Mouse (Mus musculus) 3134 (cell line): ENCODE results near the gene Spon2.

ENCODE experiments used
- DNase-seq: peaks from one replicate; pipeline ENCODE4 v3.0.0-alpha.2; 2011; ENCODE audit warnings: low spot score; ENCODE audit not compliant: insufficient read length; ENCODE audit errors: extremely low read depth

The Spon2 gene

GRCm38 (mm10) chr5:33218081-33218480 lies at the start of gene Spon2:
Gene Spon2 (minus strand): TSS chr5:33218455.
- no peak for DNase-seq

- DNase-seq: no peak
These were observed 36.2 kb upstream of the Spon2 start for GRCm38 (mm10) chr5:33254416-33254815.

- no peak for DNase-seq
These were observed 29.9 kb upstream of the Spon2 start for GRCm38 (mm10) chr5:33248186-33248585.

- DNase-seq: no peak
These were observed 29.1 kb upstream of the Spon2 start for GRCm38 (mm10) chr5:33247387-33247786.

- DNase-seq: no peak
These were observed 27.4 kb upstream of the Spon2 start for GRCm38 (mm10) chr5:33245701-33246100.

GRCm38 (mm10) chr5:33244377-33244920 lies 26.2 kb upstream of the Spon2 start:
- DNase-seq: no peak

- no peak for DNase-seq
These were observed 21.7 kb upstream of the Spon2 start for GRCm38 (mm10) chr5:33239934-33240333.

GRCm38 (mm10) chr5:33239111-33239714 lies 21.0 kb upstream of the Spon2 start:
- no peak for DNase-seq

GRCm38 (mm10) chr5:33238256-33238645 lies 20.0 kb upstream of the Spon2 start:
- DNase-seq: no peak

- peak; percentile 80 for DNase-seq
These were observed 19.5 kb upstream of the Spon2 start for GRCm38 (mm10) chr5:33237600-33238255.

- no peak for DNase-seq
These were observed 16.3 kb upstream of the Spon2 start for GRCm38 (mm10) chr5:33234391-33235031.

GRCm38 (mm10) chr5:33232791-33233190 lies 14.5 kb upstream of the Spon2 start:
- no peak for DNase-seq

- DNase-seq: no peak
These were observed 12.0 kb upstream of the Spon2 start for GRCm38 (mm10) chr5:33230285-33230684.

GRCm38 (mm10) chr5:33228428-33228827 lies 10.2 kb upstream of the Spon2 start:
- no peak for DNase-seq

- no peak for DNase-seq
These were observed 7.4 kb upstream of the Spon2 start for GRCm38 (mm10) chr5:33225673-33226072.

- DNase-seq: no peak
These were observed 6.2 kb upstream of the Spon2 start for GRCm38 (mm10) chr5:33224491-33224890.

- no peak for DNase-seq
These were observed 4.8 kb upstream of the Spon2 start for GRCm38 (mm10) chr5:33222841-33223744.

GRCm38 (mm10) chr5:33222389-33222788 lies 4.1 kb upstream of the Spon2 start:
- no peak for DNase-seq

GRCm38 (mm10) chr5:33220350-33221044 lies 2.2 kb upstream of the Spon2 start:
- DNase-seq: peak; percentile 63

GRCm38 (mm10) chr5:33219831-33220230 lies 1.6 kb upstream of the Spon2 start:
- DNase-seq: no peak
